Mouse (Mus musculus): ENCODE measurements around the gene Htr1f.

GRCm38 (mm10) chr16:64987564-64987963 is 118.1 kb downstream of the Htr1f start:
- TF ChIP-seq POLR2A (IDR thresholded peaks at IDR 0.05; ENCODE audit: low read depth, low read length) (no peak), CTCF (IDR thresholded peaks at IDR 0.05; ENCODE audit: extremely low read depth, insufficient read length, insufficient replicate concordance, low read depth, low read length) (no peak)
